Mouse (Mus musculus): Measurements from ENCODE around the gene Usp53. TPM values are rescaled to one million over a fixed set of nuclear protein-coding genes. Genes with fewer than 3 reads are reported as not detected.

The Usp53 gene
- 4.8 and 5.7 TPM in 2 replicates for polyA plus RNA-seq (2012; rRNA removed)

DNA sequence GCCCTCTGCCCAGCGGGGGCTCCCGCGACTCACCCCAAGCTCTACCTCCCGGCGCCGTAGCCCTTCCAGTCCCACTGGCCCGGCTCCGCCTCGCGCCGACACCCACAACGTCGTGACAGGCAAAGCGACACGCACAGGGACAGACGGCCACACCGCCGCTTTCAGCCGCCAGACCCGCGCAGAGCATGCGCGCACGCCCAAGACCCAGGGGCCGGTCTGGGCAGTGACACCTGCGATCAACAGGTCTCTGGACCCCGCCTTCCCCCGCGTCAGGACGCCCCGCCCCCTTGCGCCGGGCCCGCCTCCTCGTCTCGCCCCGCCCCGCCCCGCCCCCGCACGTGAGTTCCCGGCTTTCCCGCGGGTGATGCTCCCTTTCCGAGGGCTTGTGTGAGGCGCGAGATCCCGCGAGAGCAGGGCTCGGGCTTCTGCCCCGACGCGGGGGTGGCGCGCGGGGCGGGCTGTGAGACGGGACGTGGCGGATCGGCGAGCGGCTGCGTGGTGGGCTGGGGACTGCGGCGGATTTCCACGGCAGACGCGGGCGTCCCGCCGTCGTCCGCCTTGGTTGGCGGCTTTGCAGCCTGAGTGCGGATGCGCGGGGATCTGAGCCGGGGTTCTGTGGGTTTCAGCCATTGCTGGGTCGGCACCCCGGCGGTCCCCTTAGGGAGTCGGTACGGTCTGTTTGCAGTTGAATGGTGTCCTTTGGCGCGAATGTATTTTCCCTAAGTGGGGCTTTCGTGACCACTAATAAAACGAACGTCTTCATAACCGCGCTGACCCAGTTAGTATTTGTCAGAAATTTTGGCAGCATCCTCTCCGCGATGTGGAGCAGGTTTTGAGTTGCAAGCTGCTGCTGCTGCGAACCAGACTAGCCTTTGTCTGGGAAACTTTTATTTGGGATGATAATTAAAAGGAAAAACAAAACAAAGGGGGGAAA, at the start of gene Usp53:
Gene Usp53 (minus strand): TSS at position 262 of the 934 bp plus-strand sequence.
- H3K27me3 ChIP-seq (ENCODE audit: control insufficient read depth, insufficient read depth, low read length), result no peaks in the 10 kb centered on the region
- H3K4me3 ChIP-seq (ENCODE audit: control insufficient read depth, low read depth, low read length), result peak within 1 kb of the TSS; percentile 99
- no peaks in the 10 kb centered on the region for H3K36me3 ChIP-seq (ENCODE audit: control insufficient read depth, insufficient read depth, low read length)
- peak within 1 kb of the TSS; percentile 98 for H3K27ac ChIP-seq (ENCODE audit: control insufficient read depth, insufficient read depth, low read depth, low read length)
- TF ChIP-seq CTCF (IDR thresholded peaks at IDR 0.05; ENCODE audit: control insufficient read depth, insufficient read depth, insufficient replicate concordance, low read depth, low read length), result no peak; the same call in 1 of the 2 replicates
- peak; percentile 96 for TF ChIP-seq POLR2A (IDR thresholded peaks at IDR 0.05; ENCODE audit: control insufficient read depth, low read depth, low read length)
- peaks cover 2% of the 10 kb centered on the region for H3K4me1 ChIP-seq (ENCODE audit: control insufficient read depth, insufficient read depth, low read length)

DNA sequence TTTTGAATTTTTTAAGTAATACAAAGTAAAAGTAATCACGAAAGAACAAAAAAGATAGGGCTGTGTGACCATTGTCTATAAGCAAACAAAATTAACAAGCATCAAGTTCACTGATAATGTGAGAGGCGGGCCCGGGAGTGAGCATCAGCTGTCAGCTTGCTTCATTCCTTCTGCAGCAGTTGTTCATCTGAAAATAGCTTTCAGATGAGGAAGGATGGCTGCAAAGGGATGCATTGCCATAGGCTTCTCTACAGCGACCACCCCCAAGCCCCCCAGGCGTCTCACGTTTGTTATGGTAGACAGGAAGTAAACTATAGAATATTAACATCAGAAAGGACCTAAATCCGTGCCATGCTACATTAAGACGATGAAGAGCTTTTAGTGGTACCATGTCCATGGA, 49.5 kb upstream of the Usp53 start:
- Histone ChIP-seq H3K4me1 (ENCODE audit: control insufficient read depth, insufficient read depth, low read length) (no peaks in the 10 kb centered on the region; the same call in 1 of the 2 replicates), H3K27ac (ENCODE audit: control insufficient read depth, insufficient read depth, low read depth, low read length) (no peak overlapping the region), H3K27me3 (ENCODE audit: control insufficient read depth, insufficient read depth, low read length) (no peaks in the 10 kb centered on the region), H3K4me3 (ENCODE audit: control insufficient read depth, low read depth, low read length) (no peak overlapping the region), H3K36me3 (ENCODE audit: control insufficient read depth, insufficient read depth, low read length) (no peaks in the 10 kb centered on the region)
- TF ChIP-seq CTCF (IDR thresholded peaks at IDR 0.05; ENCODE audit: control insufficient read depth, insufficient read depth, insufficient replicate concordance, low read depth, low read length), result no peak
- TF ChIP-seq POLR2A (IDR thresholded peaks at IDR 0.05; ENCODE audit: control insufficient read depth, low read depth, low read length), result no peak

DNA sequence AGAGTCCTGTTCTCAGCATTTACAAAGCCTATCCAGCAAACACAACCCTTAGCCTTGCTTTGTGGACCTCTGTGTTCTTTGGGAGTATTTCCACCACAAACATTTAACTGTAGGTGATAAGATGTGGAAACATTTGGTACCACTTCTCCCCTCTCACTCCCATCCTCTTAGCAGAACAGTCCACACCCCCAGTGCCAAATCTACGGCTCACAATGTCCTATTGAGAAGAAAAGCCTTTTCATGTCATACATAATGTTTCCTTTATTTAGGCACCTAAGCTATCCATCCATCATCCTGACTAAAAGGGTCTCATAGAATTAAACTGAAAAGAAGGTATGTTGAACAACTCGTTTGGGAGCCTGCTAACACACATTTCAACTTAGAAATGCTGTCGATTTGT, 41.3 kb upstream of the Usp53 start:
- Histone ChIP-seq H3K36me3 (ENCODE audit: control insufficient read depth, insufficient read depth, low read length) (no peaks in the 10 kb centered on the region), H3K4me1 (ENCODE audit: control insufficient read depth, insufficient read depth, low read length) (no peaks in the 10 kb centered on the region), H3K27ac (ENCODE audit: control insufficient read depth, insufficient read depth, low read depth, low read length) (no peak overlapping the region), H3K27me3 (ENCODE audit: control insufficient read depth, insufficient read depth, low read length) (no peaks in the 10 kb centered on the region), H3K4me3 (ENCODE audit: control insufficient read depth, low read depth, low read length) (no peak overlapping the region)
- no peak for TF ChIP-seq CTCF (IDR thresholded peaks at IDR 0.05; ENCODE audit: control insufficient read depth, insufficient read depth, insufficient replicate concordance, low read depth, low read length)
- no peak for TF ChIP-seq POLR2A (IDR thresholded peaks at IDR 0.05; ENCODE audit: control insufficient read depth, low read depth, low read length)

GRCm38 (mm10) chr3:123024496-123025234, 40.4 kb upstream of the Usp53 start:
- Histone ChIP-seq H3K27ac (ENCODE audit: control insufficient read depth, insufficient read depth, low read depth, low read length) (peak overlapping the region; percentile 57; the same call in 1 of the 2 replicates), H3K4me1 (ENCODE audit: control insufficient read depth, insufficient read depth, low read length) (no peaks in the 10 kb centered on the region), H3K27me3 (ENCODE audit: control insufficient read depth, insufficient read depth, low read length) (no peaks in the 10 kb centered on the region), H3K36me3 (ENCODE audit: control insufficient read depth, insufficient read depth, low read length) (no peaks in the 10 kb centered on the region), H3K4me3 (ENCODE audit: control insufficient read depth, low read depth, low read length) (no peak overlapping the region)
- TF ChIP-seq POLR2A (IDR thresholded peaks at IDR 0.05; ENCODE audit: control insufficient read depth, low read depth, low read length) (no peak), CTCF (IDR thresholded peaks at IDR 0.05; ENCODE audit: control insufficient read depth, insufficient read depth, insufficient replicate concordance, low read depth, low read length) (no peak)

- H3K36me3 ChIP-seq (ENCODE audit: control insufficient read depth, insufficient read depth, low read length), result no peaks in the 10 kb centered on the region
- H3K4me1 ChIP-seq (ENCODE audit: control insufficient read depth, insufficient read depth, low read length), result no peaks in the 10 kb centered on the region
- no peak for TF ChIP-seq POLR2A (IDR thresholded peaks at IDR 0.05; ENCODE audit: control insufficient read depth, low read depth, low read length)
- TF ChIP-seq CTCF (IDR thresholded peaks at IDR 0.05; ENCODE audit: control insufficient read depth, insufficient read depth, insufficient replicate concordance, low read depth, low read length), result no peak
- H3K27ac ChIP-seq (ENCODE audit: control insufficient read depth, insufficient read depth, low read depth, low read length), result no peak overlapping the region
- H3K27me3 ChIP-seq (ENCODE audit: control insufficient read depth, insufficient read depth, low read length), result no peaks in the 10 kb centered on the region
- no peak overlapping the region for H3K4me3 ChIP-seq (ENCODE audit: control insufficient read depth, low read depth, low read length)
These were observed 34.5 kb upstream of the Usp53 start for GRCm38 (mm10) chr3:123018792-123019191.

DNA sequence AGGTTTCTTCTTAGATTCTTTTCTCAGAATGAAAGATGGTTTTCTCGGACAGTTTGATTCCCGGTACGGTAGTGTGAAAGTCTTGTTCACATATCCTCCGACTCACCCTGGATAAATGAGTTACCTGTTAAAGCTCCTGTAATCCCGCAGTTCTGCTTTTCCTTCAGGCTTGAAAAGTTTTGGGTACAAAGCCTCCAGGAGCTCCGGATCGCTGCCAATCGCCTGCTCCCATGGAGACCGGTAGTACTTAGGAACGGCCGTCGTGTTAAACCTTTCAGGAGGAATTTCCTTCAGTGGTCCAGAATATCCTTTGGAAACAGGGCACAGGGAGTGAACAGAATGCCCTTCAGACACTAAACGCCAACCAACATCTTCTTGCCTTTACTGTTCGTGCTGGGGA, 29.2 kb upstream of the Usp53 start:
- TF ChIP-seq POLR2A (IDR thresholded peaks at IDR 0.05; ENCODE audit: control insufficient read depth, low read depth, low read length) (no peak), CTCF (IDR thresholded peaks at IDR 0.05; ENCODE audit: control insufficient read depth, insufficient read depth, insufficient replicate concordance, low read depth, low read length) (no peak)
- H3K27me3 ChIP-seq (ENCODE audit: control insufficient read depth, insufficient read depth, low read length), result no peaks in the 10 kb centered on the region
- H3K27ac ChIP-seq (ENCODE audit: control insufficient read depth, insufficient read depth, low read depth, low read length), result no peak overlapping the region
- H3K4me3 ChIP-seq (ENCODE audit: control insufficient read depth, low read depth, low read length), result no peak overlapping the region
- no peaks in the 10 kb centered on the region for H3K36me3 ChIP-seq (ENCODE audit: control insufficient read depth, insufficient read depth, low read length)
- H3K4me1 ChIP-seq (ENCODE audit: control insufficient read depth, insufficient read depth, low read length), result no peaks in the 10 kb centered on the region

- TF ChIP-seq CTCF (IDR thresholded peaks at IDR 0.05; ENCODE audit: control insufficient read depth, insufficient read depth, insufficient replicate concordance, low read depth, low read length) (no peak), POLR2A (IDR thresholded peaks at IDR 0.05; ENCODE audit: control insufficient read depth, low read depth, low read length) (no peak)
- H3K36me3 ChIP-seq (ENCODE audit: control insufficient read depth, insufficient read depth, low read length), result no peaks in the 10 kb centered on the region
- H3K4me3 ChIP-seq (ENCODE audit: control insufficient read depth, low read depth, low read length), result no peak overlapping the region
- H3K27ac ChIP-seq (ENCODE audit: control insufficient read depth, insufficient read depth, low read depth, low read length), result no peak overlapping the region
- H3K27me3 ChIP-seq (ENCODE audit: control insufficient read depth, insufficient read depth, low read length), result no peaks in the 10 kb centered on the region
- no peaks in the 10 kb centered on the region for H3K4me1 ChIP-seq (ENCODE audit: control insufficient read depth, insufficient read depth, low read length)
These were observed 25.1 kb upstream of the Usp53 start for GRCm38 (mm10) chr3:123009417-123009816.
